Mouse (Mus musculus) lung, embryonic 16.5 days (tissue): ENCODE results near the gene Gba. TPM values are rescaled to one million over a fixed set of nuclear protein-coding genes. Genes with fewer than 3 reads are reported as not detected.

Experiments used
- ATAC-seq: fragments of 200-750 bp; cut with Nextera tagmentation; 2 replicates; pipeline ENCODE4 v1.8.0; 2017; ENCODE audit warnings: low read depth, mild to moderate bottlenecking, moderate library complexity
- H3K27ac ChIP-seq: fragments of 300-500 bp; sonication (generic); 2 replicates; pipeline ENCODE4 v1.5.1; 2014; ENCODE audit warnings: mild to moderate bottlenecking, control low read depth, low read length
- H3K27me3 ChIP-seq: fragments of 300-500 bp; sonication (generic); 2 replicates; pipeline ENCODE4 v1.6.1; 2014; ENCODE audit warnings: low read depth, low read length, mixed read lengths; ENCODE audit not compliant: control insufficient read depth, insufficient read depth
- H3K36me3 ChIP-seq: fragments of 300-500 bp; sonication (generic); 2 replicates; pipeline ENCODE4 v1.6.1; 2014; ENCODE audit warnings: low read length; ENCODE audit not compliant: control insufficient read depth, insufficient read depth
- H3K4me1 ChIP-seq: fragments of 300-500 bp; sonication (generic); replicated peaks from 2 replicates; pipeline ENCODE4 v1.6.1; 2014; ENCODE audit warnings: low read length, mixed read lengths; ENCODE audit not compliant: control insufficient read depth, insufficient read depth
- H3K4me2 ChIP-seq: fragments of 300-500 bp; sonication (generic); 2 replicates; pipeline ENCODE4 v1.6.1; 2014; ENCODE audit warnings: low read depth, low read length, control low read depth
- H3K4me3 ChIP-seq: fragments of 300-500 bp; sonication (generic); 2 replicates; pipeline ENCODE4 v1.5.1; 2014; ENCODE audit warnings: mild to moderate bottlenecking, low read length, control low read depth
- H3K9ac ChIP-seq: fragments of 300-500 bp; sonication (generic); 2 replicates; pipeline ENCODE4 v1.6.1; 2014; ENCODE audit warnings: low read length, control low read depth
- H3K9me3 ChIP-seq: fragments of 300-500 bp; sonication (generic); 2 replicates; pipeline ENCODE4 v1.6.1; 2016; ENCODE audit warnings: low read length; ENCODE audit not compliant: control insufficient read depth
- WGBS: fragments of 180-500 bp; shearing (Covaris S2); extraction: QIAGEN DNeasy Blood & Tissue Kit; methylation state at CpG from one replicate; pipeline ENCODE4 v1.1.7; 2014; 5-methylcytosine and 5-hydroxymethylcytosine counted together
- polyA plus RNA-seq: library from polyadenylated mRNA; unstranded; fragments of >200 nt; fragmentation: Nextera tagmentation; extraction: Ambion mirVana; gene quantifications from 2 replicates; pipeline ENCODE4 v1.2.1, GENCODE M21; 2015

Gba gene
- polyA plus RNA-seq, 1 experiment from 2014 or later: 46.4 TPM

GRCm38 (mm10) chr3:89218271-89218670, 15.5 kb downstream of the Gba start:
- Histone ChIP-seq H3K4me3 (no peak overlapping the region), H3K4me1 (peaks cover 26% of the 10 kb centered on the region), H3K9ac (no peak overlapping the region), H3K4me2 (peak overlapping the region; percentile 28; the same call in 1 of the 2 replicates), H3K27ac (peak overlapping the region; percentile 86), H3K27me3 (no peaks in the 10 kb centered on the region), H3K9me3 (no peaks in the 10 kb centered on the region), H3K36me3 (no peaks in the 10 kb centered on the region)
- ATAC-seq: peak; percentile 47
- WGBS: 42% methylated on average over 1 of the region's 1 CpGs

- 14% methylated on average over 8 of the region's 8 CpGs for WGBS
- Histone ChIP-seq H3K9ac (peak overlapping the region; percentile 8; the same call in 1 of the 2 replicates), H3K4me2 (no peak overlapping the region; the same call in 1 of the 2 replicates)
Observed at GRCm38 (mm10) chr3:89219546-89219945, 16.8 kb downstream of the Gba start.

GRCm38 (mm10) chr3:89221167-89221566, 18.4 kb downstream of the Gba start:
- WGBS: 78% methylated on average over 5 of the region's 5 CpGs
- Histone ChIP-seq H3K4me2 (no peak overlapping the region), H3K4me1 (peaks cover 15% of the 10 kb centered on the region), H3K27me3 (no peaks in the 10 kb centered on the region), H3K27ac (no peak overlapping the region), H3K9ac (no peak overlapping the region), H3K36me3 (peaks cover 4% of the 10 kb centered on the region; the same call in 1 of the 2 replicates), H3K9me3 (no peaks in the 10 kb centered on the region), H3K4me3 (no peak overlapping the region)
- no peak for ATAC-seq

More at GRCm38 (mm10) chr3:89219546-89219945, 16.8 kb downstream of the Gba start:
- peak; percentile 26 for ATAC-seq
- Histone ChIP-seq H3K27me3 (no peaks in the 10 kb centered on the region), H3K4me3 (no peak overlapping the region), H3K27ac (peak overlapping the region; percentile 86), H3K4me1 (peaks cover 26% of the 10 kb centered on the region), H3K9me3 (no peaks in the 10 kb centered on the region), H3K36me3 (peaks cover 4% of the 10 kb centered on the region; the same call in 1 of the 2 replicates)

- 61% methylated on average over 11 of the region's 11 CpGs for WGBS
- Histone ChIP-seq H3K9me3 (no peaks in the 10 kb centered on the region), H3K36me3 (peaks cover 4% of the 10 kb centered on the region; the same call in 1 of the 2 replicates), H3K4me2 (peak overlapping the region; percentile 83), H3K27me3 (no peaks in the 10 kb centered on the region), H3K4me3 (peak overlapping the region; percentile 53; the same call in 1 of the 2 replicates), H3K4me1 (peaks cover 19% of the 10 kb centered on the region), H3K9ac (peak overlapping the region; percentile 6; the same call in 1 of the 2 replicates), H3K27ac (no peak overlapping the region)
- no peak for ATAC-seq
Observed at GRCm38 (mm10) chr3:89224796-89225195, 22.1 kb downstream of the Gba start.

GRCm38 (mm10) chr3:89225321-89225815, 22.6 kb downstream of the Gba start:
- no peak for ATAC-seq
- no peaks in the 10 kb centered on the region for H3K27me3 ChIP-seq
- H3K36me3 ChIP-seq: peaks cover 4% of the 10 kb centered on the region; the same call in 1 of the 2 replicates
- no peak overlapping the region; the same call in 1 of the 2 replicates for H3K27ac ChIP-seq
- peak overlapping the region; percentile 68 for H3K9ac ChIP-seq
- H3K9me3 ChIP-seq: no peaks in the 10 kb centered on the region
- peak overlapping the region; percentile 83 for H3K4me2 ChIP-seq
- 51% methylated on average over 12 of the region's 12 CpGs for WGBS
- peak overlapping the region; percentile 53 for H3K4me3 ChIP-seq
- H3K4me1 ChIP-seq: peaks cover 17% of the 10 kb centered on the region

GRCm38 (mm10) chr3:89225918-89226317, 23.2 kb downstream of the Gba start:
- Histone ChIP-seq H3K27me3 (no peaks in the 10 kb centered on the region), H3K9ac (peak overlapping the region; percentile 68), H3K4me1 (peaks cover 17% of the 10 kb centered on the region), H3K9me3 (no peaks in the 10 kb centered on the region), H3K4me3 (peak overlapping the region; percentile 53), H3K4me2 (peak overlapping the region; percentile 83), H3K36me3 (peaks cover 4% of the 10 kb centered on the region; the same call in 1 of the 2 replicates), H3K27ac (peak overlapping the region; percentile 65)
- ATAC-seq: no peak
- 43% methylated on average over 4 of the region's 4 CpGs for WGBS

GRCm38 (mm10) chr3:89226361-89226760, 23.6 kb downstream of the Gba start:
- Histone ChIP-seq H3K36me3 (peaks cover 4% of the 10 kb centered on the region; the same call in 1 of the 2 replicates), H3K4me1 (peaks cover 17% of the 10 kb centered on the region), H3K9ac (peak overlapping the region; percentile 68), H3K27ac (peak overlapping the region; percentile 65), H3K9me3 (no peaks in the 10 kb centered on the region), H3K27me3 (no peaks in the 10 kb centered on the region), H3K4me3 (peak overlapping the region; percentile 53), H3K4me2 (peak overlapping the region; percentile 83)
- WGBS: 27% methylated on average over 11 of the region's 11 CpGs
- ATAC-seq: no peak

- no peaks in the 10 kb centered on the region for H3K27me3 ChIP-seq
- H3K4me3 ChIP-seq: peak within 1 kb of the TSS; percentile 53
- no peaks in the 10 kb centered on the region for H3K9me3 ChIP-seq
- peak within 1 kb of the TSS; percentile 83 for H3K4me2 ChIP-seq
- peak within 1 kb of the TSS; percentile 68 for H3K9ac ChIP-seq
- peaks cover 4% of the 10 kb centered on the region; the same call in 1 of the 2 replicates for H3K36me3 ChIP-seq
- H3K4me1 ChIP-seq: peaks cover 17% of the 10 kb centered on the region
- H3K27ac ChIP-seq: peak within 1 kb of the TSS; percentile 91
- peak; percentile 5 for ATAC-seq
- 3% methylated on average over 21 of the region's 21 CpGs for WGBS
Observed at GRCm38 (mm10) chr3:89226900-89227299, 24.2 kb downstream of the Gba start, which contains the start of gene Mtx1. TSS of gene Mtx1 (minus strand) at chr3:89227088.

- H3K27me3 ChIP-seq: no peaks in the 10 kb centered on the region
- H3K4me1 ChIP-seq: peaks cover 17% of the 10 kb centered on the region
- WGBS: 4% methylated on average over 41 of the region's 41 CpGs
- H3K4me2 ChIP-seq: peak overlapping the region; percentile 83
- H3K9ac ChIP-seq: peak overlapping the region; percentile 68
- ATAC-seq: peak; percentile 83
- peak overlapping the region; percentile 91 for H3K27ac ChIP-seq
- no peaks in the 10 kb centered on the region for H3K9me3 ChIP-seq
- H3K4me3 ChIP-seq: peak overlapping the region; percentile 53
- peaks cover 4% of the 10 kb centered on the region; the same call in 1 of the 2 replicates for H3K36me3 ChIP-seq
Observed at GRCm38 (mm10) chr3:89227307-89228179, 24.8 kb downstream of the Gba start.
